8 mouse cellular contexts compared by ENCODE assay signal in the genomic region with DNA sequence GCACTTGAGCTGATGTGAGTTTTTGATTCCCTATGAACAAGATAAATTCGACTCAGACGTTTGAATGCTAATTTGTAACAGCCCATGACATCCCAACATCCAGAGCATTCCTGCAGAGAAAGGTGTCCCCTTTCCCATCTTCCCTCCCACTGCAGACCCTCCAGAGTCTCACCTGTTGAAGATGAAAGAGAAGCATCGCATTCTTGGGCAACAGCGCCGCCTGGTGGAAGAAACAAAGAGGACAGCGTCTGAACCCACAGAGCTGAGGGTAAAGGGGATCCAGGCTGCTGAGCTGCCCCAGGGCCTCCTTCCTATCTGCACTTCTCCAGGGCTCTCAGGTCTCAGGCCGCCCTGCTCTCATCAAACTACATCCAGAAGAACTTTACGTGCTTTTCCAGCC. TPM values are rescaled to one million over a fixed set of nuclear protein-coding genes. Genes with fewer than 3 reads are reported as not detected.
DNase-seq lines count a peak whose midpoint lies in the region; ATAC-seq and TF ChIP-seq lines count a peak whose summit lies in the region.
"Not testable (repeated sequence)": the region's sequence is repeated elsewhere in the genome, so short reads cannot be mapped to it uniquely, and the experiment has no call there.

No protein-coding gene starts in this region.

- WGBS in cerebellum, adult 2 months = 7% methylated on average over 8 of the region's 8 CpGs
- 7% methylated on average over 8 of the region's 8 CpGs for WGBS in forebrain, embryonic 14.5 days
- WGBS in hindbrain, embryonic 11.5 days = 11% methylated on average over 8 of the region's 8 CpGs
- 6% methylated on average over 8 of the region's 8 CpGs for WGBS in lung, embryonic 14.5 days
- 11% methylated on average over 8 of the region's 8 CpGs for WGBS in neural tube, embryonic 14.5 days

- not testable (repeated sequence) for TF ChIP-seq POLR2A in cerebellum, adult 2 months (IDR thresholded peaks at IDR 0.05; ENCODE audit: borderline replicate concordance, insufficient read depth, low read length)

- H3K9me3 ChIP-seq in forebrain, embryonic 14.5 days (replicated peaks; ENCODE audit: control insufficient read depth, low read length); hindbrain, embryonic 11.5 days (ENCODE audit: control insufficient read depth, low read length); lung, embryonic 14.5 days (ENCODE audit: low read depth, low read length); neural tube, embryonic 14.5 days (ENCODE audit: control insufficient read depth, low read length): not testable (repeated sequence)

- not testable (repeated sequence) for H3K9ac ChIP-seq in forebrain, embryonic 14.5 days (ENCODE audit: low read length); hindbrain, embryonic 11.5 days (ENCODE audit: low read depth, low read length); lung, embryonic 14.5 days; neural tube, embryonic 14.5 days (replicated peaks; ENCODE audit: low read depth, low read length)

- not testable (repeated sequence) for H3K27ac ChIP-seq in cerebellum, adult 2 months (ENCODE audit: insufficient read depth, low read length); forebrain, embryonic 14.5 days (ENCODE audit: low read depth, low read length); hindbrain, embryonic 11.5 days (ENCODE audit: low read depth, low read length); lung, embryonic 14.5 days (ENCODE audit: low read depth); neural tube, embryonic 14.5 days (ENCODE audit: low read depth, low read length)

- peak; percentile 72 for TF ChIP-seq CTCF in cerebellum, adult 2 months (IDR thresholded peaks at IDR 0.05; ENCODE audit: borderline replicate concordance, insufficient read depth, low read depth, low read length)
- TF ChIP-seq CTCF in lung, embryonic 14.5 days (IDR thresholded peaks at IDR 0.05; ENCODE audit: low read depth) = peak; percentile 89

- H3K36me3 ChIP-seq in forebrain, embryonic 14.5 days (ENCODE audit: control insufficient read depth, insufficient read depth, low read length); hindbrain, embryonic 11.5 days (ENCODE audit: control insufficient read depth, insufficient read depth, low read length); lung, embryonic 14.5 days (ENCODE audit: insufficient read depth); neural tube, embryonic 14.5 days (ENCODE audit: control insufficient read depth, insufficient read depth, low read length): not testable (repeated sequence)

- peaks cover 13% of the 10 kb centered on the region for H3K4me1 ChIP-seq in cerebellum, adult 2 months (ENCODE audit: control insufficient read depth, insufficient read depth, low read length)
- not testable (repeated sequence) for H3K4me1 ChIP-seq in forebrain, embryonic 14.5 days (ENCODE audit: control insufficient read depth, insufficient read depth, low read length); hindbrain, embryonic 11.5 days (replicated peaks; ENCODE audit: control insufficient read depth, insufficient read depth, low read length); lung, embryonic 14.5 days (ENCODE audit: insufficient read depth); neural tube, embryonic 14.5 days (ENCODE audit: control insufficient read depth, insufficient read depth, low read length)

- H3K4me2 ChIP-seq in forebrain, embryonic 14.5 days (ENCODE audit: low read length) = peak overlapping the region; percentile 48
- H3K4me2 ChIP-seq in hindbrain, embryonic 11.5 days (replicated peaks; ENCODE audit: low read depth, low read length) = not testable (repeated sequence)
- peak overlapping the region; percentile 64 for H3K4me2 ChIP-seq in lung, embryonic 14.5 days
- H3K4me2 ChIP-seq in neural tube, embryonic 14.5 days (ENCODE audit: low read depth, low read length) = peak overlapping the region; percentile 43

- H3K4me3 ChIP-seq in cerebellum, adult 2 months (replicated peaks; ENCODE audit: insufficient read depth, low read depth, low read length); hindbrain, embryonic 11.5 days (ENCODE audit: low read depth, low read length): not testable (repeated sequence)
- peak overlapping the region; percentile 42; the same call in 1 of the 2 replicates for H3K4me3 ChIP-seq in forebrain, embryonic 14.5 days (ENCODE audit: low read depth, low read length)
- H3K4me3 ChIP-seq in lung, embryonic 14.5 days (ENCODE audit: low read depth, low read length) = 0 out of 2 replicates have a peak overlapping the region, but pooled peaks have one; percentile 44
- 0 out of 2 replicates have a peak overlapping the region, but pooled peaks have one; percentile 38 for H3K4me3 ChIP-seq in neural tube, embryonic 14.5 days (ENCODE audit: low read depth, low read length)

- ATAC-seq in forebrain, embryonic 14.5 days; hindbrain, embryonic 11.5 days (ENCODE audit: low FRiP score); lung, embryonic 14.5 days (ENCODE audit: insufficient read depth); neural tube, embryonic 14.5 days (ENCODE audit: low read depth): not testable (repeated sequence)

- DNase-seq in ES-CJ7 (ENCODE audit: low read depth, low spot score) = peak; percentile 72
- peak; percentile 60 to 80 for DNase-seq in cerebellum, adult 2 months
- DNase-seq in forebrain, embryonic 14.5 days (ENCODE audit: low spot score) = peak; percentile 68
- DNase-seq in hindbrain, embryonic 11.5 days (ENCODE audit: low spot score) = peak; percentile 80
- DNase-seq in layer of hippocampus, adult 11-12 months (ENCODE audit: low spot score) = peak; percentile 58
- DNase-seq in lung, embryonic 14.5 days = peak; percentile 67
- DNase-seq in testis, postnatal 10 days (ENCODE audit: low spot score) = peak; percentile 79

- not testable (repeated sequence) for H3K27me3 ChIP-seq in cerebellum, adult 2 months (ENCODE audit: control insufficient read depth, insufficient read depth, low read length); neural tube, embryonic 14.5 days (ENCODE audit: control insufficient read depth, insufficient read depth, low read length)
- H3K27me3 ChIP-seq in forebrain, embryonic 14.5 days (replicated peaks; ENCODE audit: control insufficient read depth, insufficient read depth, low read length) = peaks cover 26% of the 10 kb centered on the region
- H3K27me3 ChIP-seq in hindbrain, embryonic 11.5 days (ENCODE audit: control insufficient read depth, insufficient read depth, low read length) = peaks cover 25% of the 10 kb centered on the region
- H3K27me3 ChIP-seq in lung, embryonic 14.5 days (ENCODE audit: insufficient read depth, low read length) = peaks cover 35% of the 10 kb centered on the region

RNA-seq across cellular contexts. Expression of a gene that starts 18.0 kb away (rescaled TPM):
- polyA plus RNA-seq in cerebellum, adult 2 months (2012; rRNA removed) = 61.9 and 77.5 TPM in 2 replicates
- polyA plus RNA-seq in forebrain, embryonic 14.5 days (2014; fragmentation: Nextera tagmentation; extraction: Ambion mirVana) = 11.6 and 14.2 TPM in 2 replicates
- 18.7 and 19.4 TPM in 2 replicates for polyA plus RNA-seq in hindbrain, embryonic 11.5 days (2014; fragmentation: Nextera tagmentation; extraction: Ambion mirVana)
- 24.4 and 32.9 TPM in 2 replicates for polyA plus RNA-seq in lung, embryonic 14.5 days (2014; fragmentation: Nextera tagmentation; extraction: Ambion mirVana)
- 8.6 and 10.9 TPM in 2 replicates for polyA plus RNA-seq in neural tube, embryonic 14.5 days (2014; fragmentation: Nextera tagmentation; extraction: Ambion mirVana)

RNA-seq across cellular contexts. Expression of a gene that starts 26.3 kb away (rescaled TPM):
- polyA plus RNA-seq in cerebellum, adult 2 months (2012; rRNA removed) = 283 and 320 TPM in 2 replicates
- polyA plus RNA-seq in forebrain, embryonic 14.5 days (2014; fragmentation: Nextera tagmentation; extraction: Ambion mirVana) = 1,022 and 1,419 TPM in 2 replicates
- 1,221 and 1,241 TPM in 2 replicates for polyA plus RNA-seq in hindbrain, embryonic 11.5 days (2014; fragmentation: Nextera tagmentation; extraction: Ambion mirVana)
- polyA plus RNA-seq in lung, embryonic 14.5 days (2014; fragmentation: Nextera tagmentation; extraction: Ambion mirVana) = 2,038 and 2,085 TPM in 2 replicates
- 825 and 874 TPM in 2 replicates for polyA plus RNA-seq in neural tube, embryonic 14.5 days (2014; fragmentation: Nextera tagmentation; extraction: Ambion mirVana)

RNA-seq across cellular contexts. Expression of a gene that starts 26.5 kb away (rescaled TPM):
- 73.5 and 77.0 TPM in 2 replicates for polyA plus RNA-seq in cerebellum, adult 2 months (2012; rRNA removed)
- 41.6 and 50.4 TPM in 2 replicates for polyA plus RNA-seq in forebrain, embryonic 14.5 days (2014; fragmentation: Nextera tagmentation; extraction: Ambion mirVana)
- 38.2 and 39.4 TPM in 2 replicates for polyA plus RNA-seq in hindbrain, embryonic 11.5 days (2014; fragmentation: Nextera tagmentation; extraction: Ambion mirVana)
- 34.2 and 34.8 TPM in 2 replicates for polyA plus RNA-seq in lung, embryonic 14.5 days (2014; fragmentation: Nextera tagmentation; extraction: Ambion mirVana)
- 57.9 and 59.9 TPM in 2 replicates for polyA plus RNA-seq in neural tube, embryonic 14.5 days (2014; fragmentation: Nextera tagmentation; extraction: Ambion mirVana)

RNA-seq across cellular contexts. Expression of a gene that starts 30.8 kb away (rescaled TPM):
- polyA plus RNA-seq in cerebellum, adult 2 months (2012; rRNA removed) = 8.4 and 8.6 TPM in 2 replicates
- 6.0 and 6.7 TPM in 2 replicates for polyA plus RNA-seq in forebrain, embryonic 14.5 days (2014; fragmentation: Nextera tagmentation; extraction: Ambion mirVana)
- 4.8 and 5.3 TPM in 2 replicates for polyA plus RNA-seq in hindbrain, embryonic 11.5 days (2014; fragmentation: Nextera tagmentation; extraction: Ambion mirVana)
- polyA plus RNA-seq in lung, embryonic 14.5 days (2014; fragmentation: Nextera tagmentation; extraction: Ambion mirVana) = 2.3 and 2.6 TPM in 2 replicates
- polyA plus RNA-seq in neural tube, embryonic 14.5 days (2014; fragmentation: Nextera tagmentation; extraction: Ambion mirVana) = 6.2 and 8.9 TPM in 2 replicates

RNA-seq across cellular contexts. Expression of a gene that starts 41.7 kb away (rescaled TPM):
- 13.3 and 14.0 TPM in 2 replicates for polyA plus RNA-seq in cerebellum, adult 2 months (2012; rRNA removed)
- 10.5 and 14.6 TPM in 2 replicates for polyA plus RNA-seq in forebrain, embryonic 14.5 days (2014; fragmentation: Nextera tagmentation; extraction: Ambion mirVana)
- polyA plus RNA-seq in hindbrain, embryonic 11.5 days (2014; fragmentation: Nextera tagmentation; extraction: Ambion mirVana) = 26.8 and 29.4 TPM in 2 replicates
- polyA plus RNA-seq in lung, embryonic 14.5 days (2014; fragmentation: Nextera tagmentation; extraction: Ambion mirVana) = 29.5 and 37.2 TPM in 2 replicates
- polyA plus RNA-seq in neural tube, embryonic 14.5 days (2014; fragmentation: Nextera tagmentation; extraction: Ambion mirVana) = 18.9 TPM in 2 replicates
